Mouse (Mus musculus) small intestine, adult 2 months (tissue): ENCODE measurements around the gene 2010111I01Rik. TPM values are rescaled to one million over a fixed set of nuclear protein-coding genes. Genes with fewer than 3 reads are reported as not detected.

ENCODE experiments used
- H3K27ac ChIP-seq: fragments of 200-500 bp; 2 replicates; pipeline ENCODE4 v1.5.1; 2012; ENCODE audit warnings: low read depth, low read length, control low read depth, inconsistent platforms; ENCODE audit not compliant: insufficient read depth
- H3K27me3 ChIP-seq: fragments of 200-500 bp; 2 replicates; pipeline ENCODE4 v1.6.1; 2012; ENCODE audit warnings: mild to moderate bottlenecking, moderate library complexity, low read length, inconsistent platforms; ENCODE audit not compliant: control insufficient read depth, insufficient read depth
- H3K36me3 ChIP-seq: fragments of 200-500 bp; 2 replicates; pipeline ENCODE4 v1.6.1; 2012; ENCODE audit warnings: mild to moderate bottlenecking, low read length, control low read depth, inconsistent platforms; ENCODE audit not compliant: control insufficient read depth, insufficient read depth
- H3K4me1 ChIP-seq: fragments of 200-500 bp; 2 replicates; pipeline ENCODE4 v1.6.1; 2012; ENCODE audit warnings: low read length, inconsistent platforms, mixed read lengths; ENCODE audit not compliant: control insufficient read depth, insufficient read depth, insufficient read length
- H3K4me3 ChIP-seq: fragments of 200-500 bp; 2 replicates; pipeline ENCODE4 v1.5.1; 2012; ENCODE audit warnings: low read depth, mild to moderate bottlenecking, control low read depth, inconsistent platforms, low read length, moderate library complexity
- CTCF ChIP-seq: fragments of 200-500 bp; IDR thresholded peaks from 2 replicates; pipeline ENCODE4 v1.5.1; 2012; ENCODE audit warnings: low read depth, mild to moderate bottlenecking, control low read depth, inconsistent platforms, low read length, moderate library complexity, mixed read lengths; ENCODE audit not compliant: insufficient replicate concordance, insufficient read length; ENCODE audit errors: extremely low read depth
- POLR2A ChIP-seq: fragments of 200-500 bp; IDR thresholded peaks from 2 replicates; pipeline ENCODE4 v1.6.1; 2012; ENCODE audit warnings: low read depth, mild to moderate bottlenecking, control low read depth, inconsistent platforms, low read length, moderate library complexity
- WGBS: fragments of 180-500 bp; shearing (Covaris S2); methylation state at CpG from one replicate; pipeline ENCODE4 v1.1.7; 2018; 5-methylcytosine and 5-hydroxymethylcytosine counted together
- polyA plus RNA-seq: library from polyadenylated mRNA; depleted of rRNA; stranded (reverse); fragments of >200 nt; gene quantifications from 2 replicates; pipeline ENCODE4 v1.2.3, GENCODE M21; 2012; rRNA removed

The 2010111I01Rik gene
- polyA plus RNA-seq, 1 experiment: 48.4 TPM

GRCm38 (mm10) chr13:63373460-63374166, 408.9 kb downstream of the 2010111I01Rik start:
- no peak overlapping the region for H3K4me3 ChIP-seq
- no peaks in the 10 kb centered on the region for H3K27me3 ChIP-seq
- no peak overlapping the region for H3K27ac ChIP-seq
- H3K36me3 ChIP-seq: no peaks in the 10 kb centered on the region
- TF ChIP-seq POLR2A (no peak), CTCF (no peak)
- no peaks in the 10 kb centered on the region for H3K4me1 ChIP-seq
- 89% methylated on average over 7 of the region's 7 CpGs for WGBS

Other genes starting within 250 kb of the 2010111I01Rik start
- 0.08 and 0.09 TPM in 2 replicates for gene Platr25, start 204.2 kb upstream of the 2010111I01Rik start, polyA plus RNA-seq
- not detected in 2 replicates for gene Gm5141, start 179.1 kb upstream of the 2010111I01Rik start, polyA plus RNA-seq
- 62.5 and 184 TPM in 2 replicates for gene Fbp2, start 106.5 kb upstream of the 2010111I01Rik start, polyA plus RNA-seq
- 21.9 and 31.1 TPM in 2 replicates for gene Fbp1, start 76.6 kb upstream of the 2010111I01Rik start, polyA plus RNA-seq